8 mouse cellular contexts compared by ENCODE assay signal in genomic region chr12:27342691-27343605, GRCm38 (mm10). TPM values are rescaled to one million over a fixed set of nuclear protein-coding genes. Genes with fewer than 3 reads are reported as not detected.
DNase-seq lines count a peak whose midpoint lies in the region; ATAC-seq and TF ChIP-seq lines count a peak whose summit lies in the region.

No protein-coding gene starts in this region.

- peak; percentile 86 for ATAC-seq in Patski
- ATAC-seq in hindbrain, embryonic 15.5 days (ENCODE audit: low FRiP score, low read depth): peak; percentile 96
- peak; percentile 95 for ATAC-seq in lung, embryonic 16.5 days (ENCODE audit: low read depth)
- no peak for ATAC-seq in inflammation-experienced regulatory T-cells, adult 6 months

- H3K4me2 ChIP-seq in hindbrain, embryonic 15.5 days: peak overlapping the region; percentile 72
- peak overlapping the region; percentile 92 for H3K4me2 ChIP-seq in lung, embryonic 16.5 days (ENCODE audit: low read depth, low read length)

- POLR2A ChIA-PET in Patski (lab: Charles Lee): interaction anchor here (1.0 to 1.4 kb wide), 2 partner anchors 149 to 1089 kb away, joined by 3 to 5 read pairs; no protein-coding TSS in a partner anchor

- H3K27me3 ChIP-seq in Patski: no peaks in the 10 kb centered on the region
- H3K27me3 ChIP-seq in hindbrain, embryonic 15.5 days: no peaks in the 10 kb centered on the region
- no peaks in the 10 kb centered on the region for H3K27me3 ChIP-seq in lung, embryonic 16.5 days (ENCODE audit: control insufficient read depth, insufficient read depth, low read depth, low read length)

- CTCF ChIA-PET in Patski (lab: Charles Lee): interaction anchor here (0.5 to 1.1 kb wide), 3 partner anchors 86 to 160 kb away, joined by 3 to 4 read pairs (median 4); no protein-coding TSS in a partner anchor

- WGBS in hindbrain, embryonic 15.5 days: under 1% methylated on average over 83 of the region's 83 CpGs
- under 1% methylated on average over 75 of the region's 83 CpGs for WGBS in lung, embryonic 16.5 days

- H3K36me3 ChIP-seq in hindbrain, embryonic 15.5 days: no peaks in the 10 kb centered on the region
- H3K36me3 ChIP-seq in lung, embryonic 16.5 days (ENCODE audit: control insufficient read depth, insufficient read depth, low read length): no peaks in the 10 kb centered on the region

- H3K27ac ChIP-seq in hindbrain, embryonic 15.5 days (replicated peaks): peak overlapping the region; percentile 97
- peak overlapping the region; percentile 95 for H3K27ac ChIP-seq in lung, embryonic 16.5 days (ENCODE audit: low read length)

- peak overlapping the region; percentile 78 for H3K4me3 ChIP-seq in hindbrain, embryonic 15.5 days
- H3K4me3 ChIP-seq in lung, embryonic 16.5 days (ENCODE audit: low read length): peak overlapping the region; percentile 87

- in situ Hi-C loops in Patski (cut with MboI; ENCODE audit: low pct_unique_long_range_greater_than_20kb): loop anchor here (5.0 to 10.0 kb wide), 7 partner anchors 132 to 1084 kb away; no protein-coding TSS in a partner anchor

- no peak for TF ChIP-seq CTCF in Patski (IDR thresholded peaks at IDR 0.05)

- H3K4me1 ChIP-seq in hindbrain, embryonic 15.5 days (replicated peaks): peaks cover 13% of the 10 kb centered on the region
- peaks cover 5% of the 10 kb centered on the region; the same call in 1 of the 2 replicates for H3K4me1 ChIP-seq in lung, embryonic 16.5 days (replicated peaks; ENCODE audit: control insufficient read depth, insufficient read depth, low read length)

- peak overlapping the region; percentile 79 for H3K9ac ChIP-seq in hindbrain, embryonic 15.5 days
- H3K9ac ChIP-seq in lung, embryonic 16.5 days (ENCODE audit: low read length): peak overlapping the region; percentile 87

- no peaks in the 10 kb centered on the region for H3K9me3 ChIP-seq in hindbrain, embryonic 15.5 days
- H3K9me3 ChIP-seq in lung, embryonic 16.5 days (ENCODE audit: control insufficient read depth, low read length): no peaks in the 10 kb centered on the region

- DNase-seq in Patski (ENCODE audit: low read depth, low spot score): peak; percentile 82
- DNase-seq in cerebellum, postnatal 25 days: peak; percentile 74 to 85
- peak; percentile 85 to 86 for DNase-seq in frontal cortex, postnatal 25 days (ENCODE audit: low spot score in 2 of 2)
- peak; percentile 92 for DNase-seq in layer of hippocampus, postnatal 36 days
- peak; percentile 99 for DNase-seq in retina, postnatal 1 day

RNA-seq across cellular contexts. Expression of gene Sox11, which starts 0.6 kb away (rescaled TPM):
- polyA plus RNA-seq in Patski (2021): 21.2 TPM
- 278 and 318 TPM in 2 replicates for polyA plus RNA-seq in hindbrain, embryonic 15.5 days (2015; fragmentation: Nextera tagmentation; extraction: Ambion mirVana)
- total RNA-seq in layer of hippocampus, postnatal 36 days (2021): 10 to 100 TPM; 24.5 to 25.5 TPM
- 25.4 and 29.0 TPM in 2 replicates for polyA plus RNA-seq in lung, embryonic 16.5 days (2015; fragmentation: Nextera tagmentation; extraction: Ambion mirVana)
- not detected for polyA plus RNA-seq in inflammation-experienced regulatory T-cells, adult 6 months (2017; shearing (Covaris generic))

Comparison
In these comparisons a context has a peak if more than half of its experiments do, and no peak if none do; other contexts are left out.
1. RNA of gene Sox11, which starts 0.6 kb away (polyA plus RNA-seq): 278 to 318 TPM in hindbrain, embryonic 15.5 days, 25.4 to 29.0 TPM in lung, embryonic 16.5 days and 21.2 TPM in Patski (single experiment); not detected in inflammation-experienced regulatory T-cells, adult 6 months; every median in the first group is over 10 times any median in the second.
2. Peak in every context shown above with its lines, with median percentiles within 50 percentile points of each other: DNase-seq.